Mouse (Mus musculus): ENCODE measurements around the gene Tmem266.

GRCm38 (mm10) chr9:55447509-55447908 is 120.8 kb downstream of the Tmem266 start:
- TF ChIP-seq CTCF (IDR thresholded peaks at IDR 0.05; ENCODE audit: low read depth, low read length) (no peak), POLR2A (IDR thresholded peaks at IDR 0.05; ENCODE audit: borderline replicate concordance, low read depth, low read length) (no peak)

All from bone marrow macrophage, adult 2 months (primary cell).